Mouse (Mus musculus): ENCODE data around the gene Scgb2b21.
"Not testable (repeated sequence)": the region's sequence is repeated elsewhere in the genome, so short reads cannot be mapped to it uniquely, and the experiment has no call there.

Scgb2b21 gene

GRCm38 (mm10) chr7:33520358-33520757 lies at the start of gene Scgb2b21:
TSS of gene Scgb2b21 (minus strand) at chr7:33520458.
- DNase-seq = no peak

GRCm38 (mm10) chr7:33543420-33543819 lies 23.2 kb upstream of the Scgb2b21 start:
- not testable (repeated sequence) for DNase-seq
